Mouse (Mus musculus) retina, embryonic 14.5 days (tissue): ENCODE data around the gene Cflar.
"Not testable (repeated sequence)": the region's sequence is repeated elsewhere in the genome, so short reads cannot be mapped to it uniquely, and the experiment has no call there.

Experiments used
- DNase-seq: peaks from one replicate; pipeline ENCODE4 v3.0.0-alpha.2; 2015; ENCODE audit warnings: low spot score

Gene Cflar

DNA sequence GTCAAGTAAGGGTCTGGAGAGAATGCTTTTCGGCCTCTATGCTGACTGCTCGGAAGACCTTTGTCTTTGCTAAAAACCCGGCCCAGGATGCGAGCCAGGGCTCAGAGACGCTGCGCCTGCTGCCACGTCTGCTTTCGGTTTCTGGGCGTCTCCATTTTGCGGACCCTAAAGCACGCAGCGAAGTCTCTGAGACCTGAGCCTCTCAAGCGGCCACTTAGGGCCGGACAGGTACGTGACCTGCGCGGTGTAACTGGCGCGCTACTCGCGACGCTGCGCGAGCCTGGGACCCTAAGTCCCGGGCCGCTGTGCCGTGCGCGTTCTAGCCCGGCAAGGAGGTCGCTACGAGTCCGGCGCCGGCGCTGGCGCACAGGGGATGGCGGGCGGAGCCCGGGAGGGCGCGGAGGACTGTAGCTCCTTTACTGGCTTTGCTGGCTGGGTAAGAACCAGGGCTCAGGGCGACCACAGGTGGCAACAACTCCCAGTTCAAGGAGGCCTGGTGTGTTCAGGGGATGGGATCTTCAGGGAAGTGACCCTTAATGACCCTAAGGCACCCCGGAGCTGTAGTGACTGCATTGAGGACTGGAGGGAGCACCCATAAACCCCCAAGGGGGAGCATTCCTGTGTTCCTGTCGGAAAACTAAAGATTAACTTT lies at the start of gene Cflar:
TSS of gene Cflar (plus strand) at position 144 of the 652 bp plus-strand sequence.
- peak; percentile 69 for DNase-seq

DNA sequence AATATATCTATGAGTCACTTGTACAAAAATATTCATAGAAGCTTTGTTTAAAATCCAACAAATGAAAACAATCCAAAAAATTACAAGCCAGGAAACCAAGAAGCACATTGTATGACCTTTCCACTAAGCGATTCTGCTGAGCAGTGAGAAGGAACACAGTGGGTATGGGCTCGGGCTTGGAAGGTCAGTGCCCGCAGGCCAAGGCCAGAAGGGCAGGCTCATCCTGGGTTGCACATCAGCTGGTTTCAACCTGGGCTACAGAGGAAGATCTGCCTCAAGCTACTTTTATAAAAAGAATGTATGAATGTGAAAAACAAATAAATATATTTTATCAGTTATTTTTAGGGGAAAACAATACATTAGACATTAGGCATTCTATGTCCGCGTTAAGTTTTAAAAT lies 48.6 kb upstream of the Cflar start:
- not testable (repeated sequence) for DNase-seq

DNA sequence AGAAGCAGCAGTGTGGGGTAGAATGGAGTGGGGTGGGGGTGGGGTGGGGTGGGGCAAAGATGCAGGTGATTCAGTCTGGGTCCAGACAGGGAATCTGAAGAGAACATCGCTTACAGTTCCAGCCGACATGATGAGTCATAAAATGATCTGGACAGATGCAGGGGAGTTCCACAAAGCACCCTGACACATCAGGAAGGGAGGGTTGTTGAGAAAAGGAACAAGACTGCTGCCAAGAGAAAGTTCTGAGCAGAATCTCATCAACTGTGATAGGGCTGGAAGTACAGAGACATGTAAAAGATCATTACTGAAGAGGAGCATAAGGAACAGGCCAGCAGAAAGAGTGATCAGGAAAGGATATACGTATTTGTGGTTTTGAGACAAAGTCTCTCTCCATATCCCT lies 47.9 kb upstream of the Cflar start:
- not testable (repeated sequence) for DNase-seq

DNA sequence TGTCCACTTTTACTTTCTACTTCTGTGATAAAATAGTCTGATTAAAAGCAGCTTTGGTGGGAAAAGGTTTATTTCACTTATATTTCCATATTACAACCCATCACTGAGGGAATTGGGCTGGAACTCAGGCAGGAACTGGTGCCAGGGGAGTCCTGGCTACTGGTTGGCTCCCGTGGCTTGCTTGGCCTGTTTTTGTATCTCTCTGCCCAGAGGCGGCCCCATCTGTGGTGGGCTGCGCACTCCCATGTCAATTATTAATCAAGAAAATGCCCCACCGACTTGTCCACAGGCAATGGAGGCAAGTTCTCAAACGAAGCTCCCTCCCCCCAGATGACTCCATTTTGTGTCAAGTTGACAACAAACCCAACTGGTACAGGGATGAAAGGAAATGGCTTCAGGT lies 43.1 kb upstream of the Cflar start:
- DNase-seq = no peak

DNA sequence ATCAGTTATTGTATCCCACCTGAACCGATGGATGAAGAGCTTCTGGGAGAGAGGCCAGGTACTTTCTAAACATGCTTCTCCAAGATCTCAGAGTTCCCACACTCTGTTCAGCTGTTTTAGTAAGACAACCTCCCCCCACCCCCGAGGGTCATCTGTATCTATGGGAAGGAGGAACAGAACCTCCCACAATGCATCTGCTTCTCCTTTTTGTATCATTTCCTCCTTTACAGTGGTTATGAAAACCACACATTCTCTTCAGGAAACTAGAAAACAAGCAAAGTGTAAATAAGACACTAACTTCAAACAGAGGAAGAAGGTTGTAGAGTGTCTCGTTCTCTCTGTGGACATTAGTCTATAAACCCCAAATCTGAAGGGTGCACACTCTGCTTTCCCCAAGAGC lies 41.7 kb upstream of the Cflar start:
- DNase-seq = not testable (repeated sequence)

DNA sequence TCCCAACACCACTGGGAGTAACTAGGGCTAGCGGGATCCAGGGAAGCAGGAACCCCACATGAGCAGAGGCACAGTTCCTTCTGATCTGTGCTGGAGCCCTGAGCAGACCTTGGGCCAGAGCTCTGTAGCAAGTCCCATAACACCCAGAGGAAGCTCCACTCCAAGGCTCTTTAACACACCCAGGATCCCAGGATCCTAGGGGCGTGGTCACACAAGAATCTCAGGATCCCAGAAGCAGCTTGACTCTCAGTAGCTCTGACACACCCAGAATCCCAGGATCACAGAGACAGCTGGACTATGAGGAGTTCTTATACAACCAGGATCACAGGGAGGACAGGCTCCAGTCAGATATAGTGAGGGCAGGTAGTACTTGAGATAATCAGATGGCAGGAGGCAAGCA lies 39.2 kb upstream of the Cflar start:
- DNase-seq = no peak

DNA sequence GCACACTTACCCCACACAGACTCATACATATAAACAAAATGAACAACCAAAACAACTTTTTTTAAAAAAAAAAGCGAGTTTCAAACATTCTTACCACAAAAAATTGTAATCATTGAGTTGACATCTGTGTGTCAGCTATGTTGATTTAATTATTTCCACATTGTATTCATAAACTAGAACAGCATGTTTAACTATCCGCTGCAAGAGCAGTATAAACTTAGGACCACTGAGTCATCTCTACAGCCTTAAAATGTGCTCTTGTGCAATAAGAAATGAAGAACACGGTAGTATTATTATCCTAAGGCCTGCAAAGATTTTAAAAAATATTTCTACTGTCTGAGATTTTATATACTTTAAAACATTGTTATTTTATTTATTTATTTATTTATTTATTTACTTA lies 36.3 kb upstream of the Cflar start:
- no peak for DNase-seq

DNA sequence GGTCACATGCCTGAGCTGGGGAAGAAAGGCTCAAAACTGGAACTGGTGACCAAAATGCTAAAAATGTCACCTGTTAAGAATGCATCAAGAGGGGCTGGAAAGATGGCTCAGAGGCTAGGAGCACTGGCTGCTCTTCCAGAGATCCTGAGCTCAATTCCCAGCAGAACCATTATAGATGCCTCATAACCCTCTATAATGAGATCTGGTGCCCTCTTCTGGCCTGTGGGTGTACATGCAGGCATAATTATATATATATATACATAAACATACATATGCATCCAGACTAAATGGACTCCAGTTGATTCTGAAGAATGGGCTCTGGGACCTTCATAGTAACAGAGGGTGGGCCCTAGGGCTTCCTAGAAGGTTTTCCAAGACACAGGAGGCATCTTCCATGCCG lies 33.7 kb upstream of the Cflar start:
- DNase-seq = peak; percentile 63

DNA sequence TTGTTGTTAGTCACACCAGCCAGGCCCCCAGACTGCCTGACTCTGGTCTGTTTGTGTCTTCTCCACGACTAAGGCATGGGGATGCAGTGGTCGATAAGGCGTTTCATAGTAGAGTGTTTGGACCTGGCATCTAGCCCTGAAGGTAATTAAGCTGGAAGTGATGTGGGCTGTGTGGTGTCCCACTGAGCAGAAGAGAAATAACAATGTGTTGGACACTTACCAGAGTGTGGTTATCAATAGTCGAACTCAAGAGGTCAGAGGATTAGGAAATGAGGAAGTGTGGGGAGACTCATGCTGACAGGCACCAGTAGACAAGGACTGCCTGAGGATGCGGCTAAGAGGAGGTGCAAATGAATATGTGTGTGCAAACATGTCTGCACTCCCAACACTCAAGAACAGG lies 32.9 kb upstream of the Cflar start:
- not testable (repeated sequence) for DNase-seq

DNA sequence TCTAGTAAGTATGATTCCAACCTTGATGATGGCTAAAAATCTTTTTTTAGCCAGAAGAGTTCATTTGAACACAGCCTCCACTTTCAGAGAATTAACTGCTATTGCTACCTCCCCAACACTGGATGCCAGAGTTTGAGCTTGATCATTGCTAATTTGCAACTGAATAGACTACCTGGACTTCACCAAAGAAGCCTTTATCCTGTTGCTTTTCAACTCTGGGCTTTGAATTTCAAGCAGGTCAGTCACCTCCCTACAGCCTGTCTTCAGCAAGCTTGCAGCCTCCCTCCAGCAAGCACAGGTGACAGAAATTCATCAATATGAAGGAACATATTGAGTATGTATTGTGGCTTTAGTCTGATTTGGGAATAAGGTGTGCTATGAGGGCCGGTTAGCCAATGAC lies 21.9 kb upstream of the Cflar start:
- no peak for DNase-seq

DNA sequence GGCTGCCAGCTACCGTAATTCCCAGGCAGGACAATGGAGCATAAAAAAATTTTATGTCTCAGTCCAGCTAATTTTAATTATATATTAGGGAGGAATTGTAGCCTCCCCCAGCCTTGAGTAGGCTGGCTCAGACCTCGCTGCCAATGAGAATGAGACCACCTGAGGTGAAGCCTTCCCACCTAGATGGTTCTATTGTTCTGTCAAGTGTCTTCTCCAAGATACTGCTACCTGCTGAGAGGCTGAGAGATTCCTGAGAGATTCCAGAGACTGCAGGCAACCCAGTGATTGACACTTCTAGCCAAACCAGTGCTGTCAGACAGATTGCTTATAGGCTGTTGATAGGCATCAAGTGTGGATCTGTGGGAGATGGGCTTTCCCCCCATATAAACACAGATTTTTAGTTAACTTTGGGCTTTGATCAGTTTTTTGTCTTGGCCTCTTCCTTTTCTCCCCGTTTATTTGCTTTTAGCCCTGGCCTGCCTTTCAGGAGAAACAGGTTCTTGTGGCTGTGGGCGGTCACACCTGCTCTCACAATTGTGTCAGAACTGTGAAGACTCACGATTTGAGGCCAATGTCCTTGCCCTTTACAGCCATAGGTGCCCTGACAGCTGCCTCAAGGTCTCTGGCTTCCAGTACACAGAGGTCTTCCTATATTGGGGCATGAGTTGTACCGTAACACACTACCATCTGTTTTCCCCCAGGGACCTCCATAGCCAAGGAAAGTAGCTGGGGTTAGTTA lies 21.1 kb upstream of the Cflar start:
- no peak for DNase-seq

DNA sequence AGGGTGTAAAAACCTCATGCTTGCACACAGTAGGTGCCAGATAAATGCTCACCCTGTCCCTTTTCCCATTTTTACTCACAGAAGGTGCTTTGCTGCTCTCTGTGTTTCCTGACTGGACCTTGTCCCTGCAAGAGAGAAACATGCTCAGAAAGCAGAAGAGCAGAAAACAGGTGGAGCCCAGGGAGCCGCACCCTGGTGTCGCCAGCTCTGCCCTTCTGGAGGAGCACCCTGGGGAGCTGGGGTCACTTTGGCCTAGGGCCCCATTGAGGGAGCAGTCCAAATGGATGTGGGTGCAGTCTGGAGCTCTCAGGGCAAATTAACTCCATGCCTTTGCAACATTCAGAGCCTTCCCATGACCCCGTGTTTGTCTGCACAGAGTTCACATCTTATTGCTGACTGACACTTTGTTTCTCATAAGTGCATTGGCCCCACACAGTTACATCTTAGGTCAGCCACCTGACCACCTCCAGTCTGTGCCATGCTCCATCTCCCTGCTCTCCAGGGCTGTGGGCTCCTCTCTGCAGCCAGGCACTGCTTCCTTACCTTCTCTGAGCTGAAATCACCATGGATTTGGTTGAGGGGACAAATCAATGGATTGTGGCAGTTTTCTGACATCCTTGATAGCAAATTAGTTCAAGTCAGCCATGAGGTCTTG lies 20.3 kb upstream of the Cflar start:
- not testable (repeated sequence) for DNase-seq

DNA sequence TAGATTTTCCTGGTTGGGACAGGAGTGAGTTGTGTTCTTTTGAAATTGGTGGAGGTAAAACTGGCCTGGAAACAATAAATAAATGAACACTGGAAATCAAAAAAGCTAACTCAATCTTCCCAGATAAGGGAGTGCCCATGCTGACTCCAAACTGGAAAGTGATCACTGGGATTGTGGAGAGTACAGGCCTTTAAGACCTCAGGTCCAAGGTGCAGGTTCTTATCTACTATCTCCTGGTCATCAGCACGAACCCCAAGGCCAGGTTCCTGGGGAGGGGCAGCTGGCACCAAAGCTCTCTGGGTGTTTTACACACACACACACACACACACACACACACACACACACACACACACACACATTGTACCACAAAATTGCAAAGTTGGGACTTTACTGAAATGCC lies 19.6 kb upstream of the Cflar start:
- DNase-seq = not testable (repeated sequence)

DNA sequence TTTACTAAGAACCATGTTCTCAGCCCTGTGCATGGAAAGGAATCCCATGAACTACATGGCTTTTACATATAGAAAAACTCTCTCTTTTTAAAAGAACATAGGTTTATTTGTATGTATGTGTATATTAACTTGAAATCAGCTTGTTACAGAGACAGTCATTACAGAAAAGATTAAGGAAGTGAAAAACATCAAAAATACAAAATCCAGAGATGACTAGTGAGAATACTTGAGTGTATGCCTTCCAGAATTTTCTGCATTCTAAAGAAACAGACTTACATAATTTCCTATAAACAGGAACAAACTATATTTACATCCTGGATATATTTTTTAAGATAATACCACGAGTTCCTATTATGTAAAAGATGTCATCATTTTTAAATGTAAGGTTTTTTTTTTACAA lies 17.6 kb upstream of the Cflar start:
- no peak for DNase-seq

DNA sequence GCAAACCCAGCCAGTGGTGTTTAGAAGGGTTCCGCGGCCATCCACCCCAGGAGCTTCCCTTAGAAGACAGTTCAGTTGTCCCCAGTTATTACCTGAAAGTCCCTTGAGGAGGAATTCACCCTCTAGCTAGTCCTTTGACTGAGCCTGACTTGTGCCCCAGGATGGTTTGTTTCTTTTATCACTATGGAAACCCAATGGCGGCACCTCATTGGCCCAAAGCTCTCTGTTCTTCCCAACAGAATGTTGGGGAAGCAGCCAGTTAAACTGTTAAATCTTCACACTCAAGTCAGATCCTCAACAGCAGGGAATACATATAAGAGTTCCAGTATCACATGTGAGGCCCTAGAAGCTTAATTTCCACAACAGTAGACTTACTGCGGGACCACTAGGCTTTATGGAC lies 15.5 kb upstream of the Cflar start, which contains the start of gene Als2cr12:
TSS of gene Als2cr12 (minus strand) at position 180 of the 400 bp plus-strand sequence.
- DNase-seq = not testable (repeated sequence)

DNA sequence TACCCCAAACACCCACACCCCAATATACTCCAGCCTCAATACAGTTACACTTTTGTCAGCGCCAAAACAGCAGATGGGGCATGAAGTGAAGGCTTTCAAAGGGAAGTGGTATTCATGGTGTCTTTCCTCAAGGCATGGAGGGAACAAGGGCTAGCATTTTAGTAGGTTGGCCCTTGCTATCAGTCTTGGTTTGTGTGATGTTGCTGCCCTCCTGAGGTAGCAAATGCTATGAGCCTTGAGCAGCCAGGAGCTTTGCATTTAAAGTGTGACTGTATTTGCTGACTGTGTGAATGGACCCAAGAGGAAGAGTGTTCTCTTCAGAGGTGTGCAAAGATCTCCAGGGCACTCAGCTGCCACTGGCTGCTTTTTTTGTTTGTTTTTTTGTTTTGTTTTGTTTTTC lies 13.7 kb upstream of the Cflar start:
- peak; percentile 8 for DNase-seq

DNA sequence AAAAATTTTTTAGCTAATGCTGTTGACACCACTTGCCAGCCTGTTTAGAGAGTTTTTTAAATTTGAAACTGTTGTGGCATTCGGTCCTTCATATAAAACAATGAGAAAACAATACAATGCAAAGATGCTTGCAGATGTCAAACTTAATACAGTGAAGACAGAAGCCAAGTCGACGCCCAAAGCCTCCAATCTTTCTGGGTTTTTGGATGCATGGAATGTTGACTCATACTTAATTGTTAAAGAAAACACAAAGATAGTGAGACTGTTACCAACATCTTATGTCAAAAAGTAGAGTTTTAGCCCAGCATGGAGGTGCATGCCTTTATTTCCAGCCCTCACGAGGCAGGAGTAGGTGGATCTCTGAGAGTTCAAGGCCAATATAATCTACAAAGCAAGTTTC lies 12.5 kb upstream of the Cflar start:
- no peak for DNase-seq

DNA sequence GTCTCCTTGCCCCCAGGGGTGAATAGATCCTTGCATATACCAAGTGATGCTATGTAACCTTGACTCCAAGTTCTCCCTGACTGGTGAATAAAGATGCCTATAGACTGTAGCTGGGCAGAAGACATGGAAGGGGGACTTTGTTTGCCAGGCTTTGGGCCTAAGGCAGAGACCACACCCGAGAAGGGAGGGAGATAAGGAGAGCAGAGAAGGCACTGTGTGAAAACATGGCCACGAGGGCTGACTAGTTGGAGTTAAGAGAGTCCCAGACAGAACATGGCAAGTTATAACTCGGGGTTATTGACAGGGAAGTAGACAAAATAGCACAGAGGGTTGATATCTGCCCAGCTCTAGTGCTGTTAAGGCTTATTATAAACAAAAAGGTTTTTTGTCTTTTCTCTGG lies 11.3 kb upstream of the Cflar start:
- no peak for DNase-seq

DNA sequence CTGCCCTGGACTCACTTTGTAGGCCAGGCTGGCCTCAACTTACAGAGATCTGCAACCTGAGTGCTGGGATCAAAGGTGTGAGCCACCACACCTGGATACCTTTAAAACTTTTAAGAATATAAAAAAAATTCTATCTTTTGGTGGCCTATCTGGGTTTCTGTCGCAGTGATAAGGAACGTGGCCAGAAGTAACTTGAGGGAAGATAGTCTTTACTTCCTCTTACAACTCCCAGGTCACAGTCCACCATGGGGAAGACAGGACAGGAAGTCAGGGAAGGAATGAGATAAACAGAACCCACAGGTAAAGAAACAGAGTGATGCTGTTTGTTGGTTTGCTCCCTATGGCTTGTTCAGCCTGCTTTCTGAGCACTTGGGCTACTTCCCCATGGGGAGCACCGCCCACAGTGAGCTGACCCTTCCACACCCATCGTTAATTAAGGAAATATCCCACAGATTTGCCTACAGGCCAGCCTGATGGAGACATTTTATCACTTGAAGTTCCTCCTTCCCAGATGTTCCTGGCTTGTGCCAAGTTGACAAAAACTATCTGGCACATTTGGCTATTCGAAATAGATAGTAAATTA lies 10.6 kb upstream of the Cflar start:
- not testable (repeated sequence) for DNase-seq

DNA sequence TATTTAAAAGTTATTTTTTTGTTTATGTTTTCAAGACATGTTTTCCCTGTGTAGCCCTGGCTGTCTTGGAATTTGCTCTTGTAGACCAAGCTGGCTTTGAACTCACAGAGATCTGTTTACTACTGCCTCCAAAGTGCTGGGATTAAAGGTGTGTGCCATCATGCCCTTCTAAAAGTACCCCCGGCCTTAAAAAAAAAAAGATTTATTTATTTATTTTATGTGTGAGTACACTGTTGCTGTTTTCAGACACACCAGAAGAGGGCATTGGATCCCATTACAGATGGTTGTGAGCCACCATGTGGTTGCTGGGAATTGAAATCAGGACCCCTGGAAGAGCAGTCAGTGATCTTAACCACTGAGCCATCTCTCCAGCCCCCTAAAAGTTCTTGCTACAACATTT lies 1.3 kb upstream of the Cflar start:
- not testable (repeated sequence) for DNase-seq

DNA sequence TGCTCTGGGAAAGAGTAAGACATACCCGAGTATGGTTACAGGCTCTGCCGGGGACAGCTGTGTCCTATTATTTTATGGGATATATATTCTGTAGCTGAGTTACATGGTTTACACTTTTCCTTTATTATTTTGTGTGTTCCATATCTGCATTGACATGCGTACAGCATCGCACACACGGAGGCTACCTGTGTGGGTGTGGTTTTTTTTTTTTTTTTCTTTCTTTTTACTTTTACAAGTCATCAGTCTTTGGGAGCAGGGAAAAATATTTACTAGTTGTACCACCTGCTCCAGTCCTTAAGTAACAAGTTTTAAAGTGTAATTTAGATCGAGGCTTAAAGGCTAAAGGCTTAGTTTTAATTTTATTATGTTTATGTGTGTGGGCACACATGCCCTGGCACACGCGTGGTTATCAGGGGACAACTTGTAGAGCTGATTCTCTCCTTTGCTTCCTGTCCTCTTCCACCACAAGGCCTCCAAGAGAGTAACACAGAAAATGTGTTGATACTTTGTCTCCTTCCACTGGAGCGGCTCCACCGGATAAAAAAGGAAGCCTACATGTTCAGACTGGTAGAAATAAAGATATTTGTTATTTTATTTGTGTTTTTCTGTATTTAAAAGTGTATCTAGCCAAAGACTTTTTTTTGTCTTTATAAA lies 470 bp upstream of the Cflar start:
- no peak for DNase-seq
